Mouse (Mus musculus) hindbrain, embryonic 15.5 days (tissue): ENCODE data around the gene A330070K13Rik. TPM values are rescaled to one million over a fixed set of nuclear protein-coding genes. Genes with fewer than 3 reads are reported as not detected.

ENCODE experiments used
- polyA plus RNA-seq: library from polyadenylated mRNA; unstranded; fragments of >200 nt; fragmentation: Nextera tagmentation; extraction: Ambion mirVana; gene quantifications from 2 replicates; pipeline ENCODE4 v1.2.1, GENCODE M21; 2015

A330070K13Rik gene
- polyA plus RNA-seq, 1 experiment from 2014 or later: 0.26 TPM

Other genes starting within 250 kb of the A330070K13Rik start
- 17.7 and 18.1 TPM in 2 replicates for gene Kctd7, start 239.8 kb downstream of the A330070K13Rik start, polyA plus RNA-seq
- gene Rabgef1, start 212.8 kb downstream of the A330070K13Rik start, polyA plus RNA-seq: 39.8 and 40.6 TPM in 2 replicates
- gene Tmem248, start 167.6 kb downstream of the A330070K13Rik start, polyA plus RNA-seq: 23.6 and 26.2 TPM in 2 replicates
- gene Sbds, start 129.1 kb downstream of the A330070K13Rik start, polyA plus RNA-seq: 56.2 and 56.7 TPM in 2 replicates
- gene Tyw1, start 129.0 kb downstream of the A330070K13Rik start, polyA plus RNA-seq: 21.9 and 22.3 TPM in 2 replicates
- gene Caln1, start 15.2 kb downstream of the A330070K13Rik start, polyA plus RNA-seq: 38.4 and 39.3 TPM in 2 replicates